Mouse (Mus musculus): ENCODE measurements around the gene Akap5.
A peak's percentile ranks its signal among the peaks of the same experiment; 100 is the strongest.

Akap5 gene

GRCm38 (mm10) chr12:76310633-76311032 lies 14.1 kb upstream of the Akap5 start:
- no peak for DNase-seq (ENCODE audit: inconsistent ontology term)

- DNase-seq (ENCODE audit: inconsistent ontology term): no peak
These were observed 13.5 kb upstream of the Akap5 start for GRCm38 (mm10) chr12:76311227-76311626.

- DNase-seq (ENCODE audit: inconsistent ontology term): no peak
These were observed 12.7 kb upstream of the Akap5 start for GRCm38 (mm10) chr12:76311951-76312350.

GRCm38 (mm10) chr12:76318282-76319212 lies 6.1 kb upstream of the Akap5 start:
- DNase-seq (ENCODE audit: inconsistent ontology term): peak; percentile 20

- DNase-seq (ENCODE audit: inconsistent ontology term): no peak
These were observed 1.9 kb downstream of the Akap5 start for GRCm38 (mm10) chr12:76326437-76327220.

DNA sequence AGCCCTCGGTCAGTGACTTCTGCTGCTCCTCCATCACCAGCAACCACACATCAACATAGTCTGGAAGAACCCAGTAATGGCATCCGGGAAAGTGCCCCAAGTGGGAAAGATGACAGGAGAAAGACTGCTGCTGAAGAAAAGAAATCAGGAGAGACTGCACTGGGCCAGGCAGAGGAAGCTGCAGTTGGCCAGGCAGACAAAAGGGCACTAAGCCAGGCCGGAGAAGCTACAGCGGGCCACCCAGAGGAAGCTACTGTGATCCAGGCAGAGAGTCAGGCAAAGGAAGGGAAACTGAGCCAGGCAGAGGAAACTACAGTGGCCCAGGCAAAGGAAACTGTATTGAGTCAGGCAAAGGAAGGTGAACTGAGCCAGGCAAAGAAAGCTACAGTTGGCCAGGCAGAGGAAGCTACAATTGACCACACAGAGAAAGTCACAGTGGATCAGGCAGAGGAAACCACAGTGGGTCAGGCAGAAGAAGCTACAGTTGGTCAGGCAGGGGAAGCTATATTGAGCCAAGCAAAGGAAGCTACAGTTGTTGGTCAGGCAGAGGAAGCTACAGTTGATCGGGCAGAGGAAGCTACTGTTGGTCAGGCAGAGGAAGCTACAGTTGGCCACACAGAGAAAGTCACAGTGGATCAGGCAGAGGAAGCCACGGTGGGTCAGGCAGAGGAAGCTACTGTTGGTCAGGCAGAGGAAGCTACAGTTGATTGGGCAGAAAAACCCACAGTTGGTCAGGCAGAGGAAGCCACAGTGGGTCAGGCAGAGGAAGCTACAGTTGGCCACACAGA lies 4.1 kb downstream of the Akap5 start:
- no peak for DNase-seq (ENCODE audit: inconsistent ontology term)

DNA sequence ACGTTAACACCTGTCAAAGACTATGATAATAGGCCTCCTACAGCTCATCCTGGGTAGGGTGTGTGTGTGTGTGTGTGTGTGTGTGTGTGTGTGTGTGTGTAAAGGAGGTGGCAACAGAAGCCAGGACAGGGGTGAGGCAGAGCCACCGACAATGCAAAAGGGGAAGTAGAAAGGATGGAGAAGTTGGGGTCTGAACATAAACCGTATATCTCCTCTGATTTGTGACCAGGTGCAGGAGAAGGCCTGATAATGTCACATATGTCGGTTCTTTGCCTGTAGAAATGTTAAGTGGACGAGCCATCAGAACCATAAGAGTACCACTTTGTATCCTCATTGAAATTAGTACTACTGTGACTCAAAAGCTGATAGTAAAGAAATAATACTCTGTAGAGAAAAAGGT lies 9.0 kb downstream of the Akap5 start:
- no peak for DNase-seq (ENCODE audit: inconsistent ontology term)

- DNase-seq (ENCODE audit: inconsistent ontology term): no peak
These were observed 10.9 kb downstream of the Akap5 start for GRCm38 (mm10) chr12:76335641-76336040.

DNA sequence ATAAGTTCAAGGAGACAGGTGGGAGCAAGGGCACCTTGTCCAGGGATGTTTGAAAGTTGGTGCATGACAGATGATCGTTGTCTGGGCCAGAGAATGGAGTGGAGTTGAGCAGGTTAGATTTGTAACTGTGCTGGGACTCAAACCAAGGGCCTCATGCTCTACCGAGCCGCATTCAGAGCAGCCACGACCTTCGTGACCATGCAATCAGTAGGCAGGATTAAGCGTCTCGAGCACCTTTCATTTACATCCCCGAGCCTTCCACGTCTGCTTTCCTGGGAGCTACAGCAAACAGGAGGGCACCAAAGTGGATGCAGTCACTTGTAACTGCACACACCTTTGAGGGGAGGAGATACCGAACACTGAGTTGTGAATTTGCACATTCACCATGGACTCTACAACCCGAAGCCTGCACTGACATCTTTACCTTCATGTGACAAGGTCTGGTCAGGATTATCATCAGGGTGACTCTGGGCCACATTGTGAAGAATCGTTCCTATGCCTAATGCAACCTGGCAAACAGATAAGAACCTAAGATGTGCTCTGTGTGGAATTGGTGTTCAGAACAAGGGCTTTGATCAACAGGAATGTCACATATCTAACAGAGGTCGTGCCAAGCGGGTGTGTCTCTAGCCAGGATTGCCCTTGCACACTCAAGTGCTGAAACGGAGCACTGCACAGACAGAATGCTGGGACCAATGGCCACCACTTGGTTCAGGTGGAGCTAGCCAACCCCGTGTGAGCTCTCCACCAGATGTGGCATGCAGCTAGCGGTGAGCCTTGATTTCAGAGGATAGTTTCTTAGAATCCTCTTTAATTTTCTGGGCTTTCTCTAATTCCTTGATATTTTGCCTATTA lies 11.6 kb downstream of the Akap5 start:
- DNase-seq (ENCODE audit: inconsistent ontology term): no peak

- DNase-seq (ENCODE audit: inconsistent ontology term): peak; percentile 42
These were observed 16.4 kb downstream of the Akap5 start for GRCm38 (mm10) chr12:76341080-76341479.

DNA sequence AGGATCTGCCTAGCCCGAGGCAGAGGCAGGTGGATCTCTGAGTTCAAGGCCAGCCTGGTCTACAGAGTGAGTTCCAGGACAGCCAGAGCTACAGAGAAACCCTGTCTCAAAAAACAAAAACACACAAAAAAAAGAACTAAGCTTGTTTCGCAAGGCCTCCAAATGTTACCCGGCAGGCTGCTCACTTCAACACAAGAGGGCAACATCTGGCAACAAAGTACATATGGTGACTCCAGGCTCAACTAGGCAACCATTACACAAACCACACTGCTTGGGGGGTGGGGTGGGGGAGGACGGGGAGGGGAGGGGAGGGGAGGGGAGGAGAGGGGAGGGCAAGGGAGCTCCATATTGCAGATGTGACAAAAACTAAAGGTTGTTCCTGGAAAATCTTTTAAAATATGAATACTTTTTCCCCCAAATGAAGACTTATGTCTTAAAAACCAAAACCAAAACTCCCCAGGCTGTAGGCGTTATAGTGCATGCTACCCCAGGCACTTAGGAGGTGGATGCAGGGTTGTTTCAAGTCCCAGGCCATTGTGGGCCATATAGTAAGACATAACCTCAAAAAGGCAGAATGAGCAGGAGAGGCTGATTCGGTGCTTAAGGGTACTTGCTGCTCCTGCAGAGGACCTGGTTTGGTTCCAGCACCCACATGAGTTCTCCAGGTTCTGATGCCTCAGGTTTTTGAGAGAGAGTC lies 21.2 kb downstream of the Akap5 start:
- DNase-seq (ENCODE audit: inconsistent ontology term): no peak

DNA sequence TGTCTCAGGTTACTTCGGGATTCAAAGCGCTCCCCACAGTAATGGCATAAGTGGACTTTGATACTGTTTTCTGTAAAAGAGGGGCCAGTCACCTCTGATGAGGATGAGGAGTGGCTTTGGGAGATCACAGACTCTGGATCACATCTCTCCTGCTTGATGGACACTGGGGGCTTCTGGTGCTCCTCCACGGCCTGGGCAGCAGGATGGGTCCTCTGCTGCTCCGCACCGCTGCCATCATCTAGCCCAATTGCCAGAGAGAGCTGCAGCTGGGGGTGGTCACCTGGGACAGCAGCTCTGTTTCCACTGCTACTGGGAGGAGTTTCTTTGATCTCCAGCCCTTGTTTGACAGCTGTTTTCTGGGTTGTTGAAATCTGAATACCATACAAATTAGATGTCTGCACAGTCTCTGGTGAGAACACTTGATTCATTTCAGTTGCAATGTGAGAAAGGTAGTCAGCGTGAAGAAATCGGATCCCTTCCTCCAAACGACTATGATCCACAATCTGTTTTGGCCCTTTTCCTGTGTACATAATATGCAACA lies 25.1 kb downstream of the Akap5 start:
- DNase-seq (ENCODE audit: inconsistent ontology term): no peak

DNA sequence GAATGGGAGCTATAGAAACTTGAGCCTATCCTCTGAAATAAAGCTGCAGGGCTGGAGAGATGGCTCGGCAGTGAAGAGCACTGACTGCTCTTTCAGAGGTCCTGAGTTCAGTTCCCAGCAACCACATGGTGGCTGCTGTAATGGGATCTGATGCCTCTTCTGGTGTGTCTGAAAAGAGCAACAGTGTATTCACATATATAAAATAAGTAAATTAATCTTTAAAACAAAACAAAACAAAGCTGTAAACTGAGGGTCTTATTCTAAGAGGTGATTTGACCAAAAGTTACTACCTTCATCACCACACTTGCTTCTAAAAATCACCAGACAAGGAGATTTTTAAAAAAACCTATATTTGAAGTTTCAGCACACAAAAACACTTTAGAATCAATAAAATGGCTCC lies 36.2 kb downstream of the Akap5 start:
- no peak for DNase-seq (ENCODE audit: inconsistent ontology term)

DNA sequence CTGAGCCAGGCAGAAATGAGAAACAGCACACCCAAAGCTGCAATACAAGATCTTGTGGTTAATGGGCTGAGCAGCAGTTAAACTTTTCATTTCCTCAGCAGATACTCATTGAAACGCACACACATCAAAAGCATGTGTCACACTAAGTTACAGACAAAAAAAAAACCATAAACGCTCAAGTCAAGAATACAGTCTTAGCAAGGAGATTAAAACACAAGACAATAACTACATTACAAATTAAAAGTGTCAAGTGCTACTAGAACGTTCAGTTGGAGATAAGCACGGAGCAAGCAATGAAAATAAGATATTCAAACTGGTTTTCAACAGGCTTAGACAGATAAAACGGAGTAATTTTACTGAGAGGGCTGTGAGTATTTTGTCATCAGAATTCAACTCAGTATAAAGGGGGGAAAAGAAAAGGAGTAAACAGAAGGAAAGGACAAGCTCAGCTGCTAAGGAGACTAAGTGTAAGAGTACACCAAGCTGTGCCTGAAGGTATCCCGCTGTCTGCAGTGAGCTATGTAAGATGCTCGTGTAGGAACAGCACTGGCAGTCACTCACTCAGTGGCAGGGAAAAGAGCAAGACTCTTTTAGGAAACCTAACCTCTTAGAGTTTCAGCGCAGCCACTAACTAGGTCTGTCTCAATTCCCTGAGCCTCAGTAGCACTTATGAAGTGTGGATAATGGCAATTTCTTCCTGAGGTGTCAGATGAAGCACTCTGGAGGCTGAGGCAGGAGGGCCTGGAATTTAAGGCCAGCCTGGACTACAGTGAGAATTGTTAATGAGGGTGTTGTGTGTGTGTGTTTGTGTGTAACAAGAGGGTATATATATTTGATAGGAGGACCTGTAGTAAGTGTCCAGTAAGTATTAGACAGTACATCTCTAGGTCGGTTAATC lies 37.0 kb downstream of the Akap5 start:
- DNase-seq (ENCODE audit: inconsistent ontology term): no peak

- DNase-seq (ENCODE audit: inconsistent ontology term): no peak
These were observed 37.6 kb downstream of the Akap5 start for GRCm38 (mm10) chr12:76362303-76362676.

- no peak for DNase-seq (ENCODE audit: inconsistent ontology term)
These were observed 41.6 kb downstream of the Akap5 start for GRCm38 (mm10) chr12:76366276-76366675.

DNA sequence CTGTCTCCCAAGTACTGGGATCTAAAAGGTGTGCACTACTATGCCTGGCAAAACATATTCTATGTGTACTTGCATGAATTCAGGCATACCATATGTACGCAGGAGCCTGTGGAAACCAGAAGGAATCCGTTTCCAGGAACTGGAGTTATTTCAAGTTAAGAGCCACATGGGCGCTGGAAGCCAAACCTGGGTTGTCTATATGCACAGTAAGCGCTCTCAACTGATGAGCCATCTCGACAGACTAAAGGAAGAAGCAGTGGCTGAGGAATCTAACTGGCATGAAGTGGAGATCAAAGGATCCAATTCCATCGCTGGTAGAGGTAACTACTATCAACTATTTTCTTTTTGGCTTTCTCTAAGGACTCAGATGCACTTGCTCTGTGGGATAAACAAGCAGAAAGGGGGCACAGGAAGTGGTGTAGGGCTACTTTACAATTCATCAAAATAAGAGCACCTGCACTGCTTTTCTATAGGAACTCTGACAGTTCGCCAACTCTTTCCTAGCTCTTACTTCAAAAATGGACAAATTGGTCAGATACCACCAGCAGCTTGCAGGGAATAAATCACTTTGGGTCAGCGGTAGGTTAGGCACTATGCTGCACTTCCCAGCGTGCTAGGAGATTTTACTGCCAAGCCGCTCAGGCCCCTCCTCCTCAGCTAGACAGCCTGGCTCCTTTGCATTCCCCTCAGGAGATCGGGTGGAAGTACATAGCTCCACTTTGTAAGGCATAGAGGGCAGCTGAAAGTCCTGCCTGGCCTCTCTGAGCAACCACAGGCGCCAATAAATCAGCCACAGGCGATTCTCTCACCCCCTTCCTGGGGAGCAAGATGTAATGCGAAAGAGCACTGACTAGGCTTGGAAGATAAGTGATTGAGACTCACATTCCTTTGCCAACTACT lies 42.7 kb downstream of the Akap5 start:
- peak; percentile 64 for DNase-seq (ENCODE audit: inconsistent ontology term)

DNA sequence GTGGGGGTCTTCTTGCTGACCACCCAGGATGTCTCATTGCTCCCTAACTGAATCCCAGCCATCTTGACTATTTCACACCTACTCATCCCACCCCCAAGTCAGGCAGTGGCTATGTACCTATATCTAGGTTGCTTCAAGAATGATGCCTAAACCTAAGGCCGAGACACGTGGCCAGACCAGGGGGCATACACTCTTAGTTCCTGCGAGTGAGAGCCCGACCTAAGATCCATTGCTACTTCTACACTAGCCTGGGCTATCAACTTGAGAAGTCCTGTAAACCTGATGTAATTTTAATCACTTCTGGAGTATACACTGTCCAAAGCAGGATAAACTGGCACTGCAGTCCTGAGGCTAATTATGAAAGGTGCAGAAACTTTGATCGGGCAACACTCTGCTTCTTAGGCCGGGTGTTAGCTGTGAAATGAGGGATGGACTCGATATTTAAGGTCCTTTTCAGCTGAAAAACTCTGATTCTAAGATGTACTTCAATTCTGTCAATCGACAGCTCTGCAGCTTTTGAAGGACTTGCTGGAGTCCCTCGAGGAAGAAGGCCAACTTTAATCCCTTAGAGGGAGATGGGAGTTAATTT lies 43.6 kb downstream of the Akap5 start:
- no peak for DNase-seq (ENCODE audit: inconsistent ontology term)
